24 mouse cellular contexts compared by ENCODE assay signal in genomic region chr2:79457434-79457833, GRCm38 (mm10). TPM values are rescaled to one million over a fixed set of nuclear protein-coding genes. Genes with fewer than 3 reads are reported as not detected.
DNase-seq lines count a peak whose midpoint lies in the region; ATAC-seq lines count a peak whose summit lies in the region.
"Had no signal": no experiment of that assay in that cellular context is flagged by ENCODE, and none has a peak within 500 bp of the region (broad histone marks: within the 10 kb centered on the region; RNA-seq: fewer than 3 reads in every experiment).

No protein-coding gene starts in this region.

- H3K27me3 ChIP-seq in hindbrain, embryonic 10.5 days (ENCODE audit: insufficient read depth, poor library complexity, severe bottlenecking) = peaks cover 97% of the 10 kb centered on the region
- peaks cover 10% of the 10 kb centered on the region for H3K27me3 ChIP-seq in hindbrain, embryonic 16.5 days (replicated peaks; ENCODE audit: control insufficient read depth, insufficient read depth, low read length)
- H3K27me3 ChIP-seq in midbrain, embryonic 15.5 days (replicated peaks) = peaks cover 22% of the 10 kb centered on the region

- H3K4me1 ChIP-seq in hindbrain, embryonic 10.5 days (replicated peaks) = peaks cover 59% of the 10 kb centered on the region
- H3K4me1 ChIP-seq in hindbrain, embryonic 16.5 days (ENCODE audit: control insufficient read depth, insufficient read depth, low read depth, low read length) = peaks cover 16% of the 10 kb centered on the region
- H3K4me1 ChIP-seq in midbrain, embryonic 15.5 days = peaks cover 32% of the 10 kb centered on the region

- H3K4me3 ChIP-seq in hindbrain, embryonic 10.5 days = no peak overlapping the region
- H3K4me3 ChIP-seq in hindbrain, embryonic 16.5 days (ENCODE audit: low read length) = no peak overlapping the region
- H3K4me3 ChIP-seq in midbrain, embryonic 15.5 days = no peak overlapping the region
- H3K4me3 ChIP-seq: myocyte had no signal

- H3K9me3 ChIP-seq in hindbrain, embryonic 10.5 days = no peaks in the 10 kb centered on the region
- H3K9me3 ChIP-seq in hindbrain, embryonic 16.5 days (ENCODE audit: control insufficient read depth, low read length) = no peaks in the 10 kb centered on the region
- no peaks in the 10 kb centered on the region for H3K9me3 ChIP-seq in midbrain, embryonic 15.5 days
- H3K9me3 ChIP-seq: limb, embryonic 10.5 days had no signal

- WGBS in hindbrain, embryonic 10.5 days = 55% methylated on average over 3 of the region's 3 CpGs
- WGBS in hindbrain, embryonic 16.5 days = 55% methylated on average over 3 of the region's 3 CpGs
- 50% methylated on average over 3 of the region's 3 CpGs for WGBS in midbrain, embryonic 15.5 days

- no peaks in the 10 kb centered on the region for H3K36me3 ChIP-seq in hindbrain, embryonic 10.5 days
- H3K36me3 ChIP-seq in hindbrain, embryonic 16.5 days (ENCODE audit: control insufficient read depth, insufficient read depth, low read length) = no peaks in the 10 kb centered on the region
- H3K36me3 ChIP-seq in midbrain, embryonic 15.5 days (replicated peaks) = no peaks in the 10 kb centered on the region
- H3K36me3 ChIP-seq: limb, embryonic 10.5 days had no signal

- H3K9ac ChIP-seq in hindbrain, embryonic 16.5 days (ENCODE audit: low read depth, low read length) = no peak overlapping the region
- H3K9ac ChIP-seq in midbrain, embryonic 15.5 days = no peak overlapping the region
- H3K9ac ChIP-seq: liver, postnatal 0 days had no signal

- H3K4me2 ChIP-seq in hindbrain, embryonic 16.5 days (ENCODE audit: low read length) = no peak overlapping the region
- H3K4me2 ChIP-seq in midbrain, embryonic 15.5 days = peak overlapping the region; percentile 63; the same call in 1 of the 2 replicates

- no peak for ATAC-seq in hindbrain, embryonic 16.5 days
- ATAC-seq in midbrain, embryonic 15.5 days (replicated peaks) = no peak
- ATAC-seq: liver, postnatal 0 days; Patski had no signal

- peak overlapping the region; percentile 79 for H3K27ac ChIP-seq in hindbrain, embryonic 10.5 days
- H3K27ac ChIP-seq in hindbrain, embryonic 16.5 days (ENCODE audit: low read depth, low read length) = no peak overlapping the region
- no peak overlapping the region for H3K27ac ChIP-seq in midbrain, embryonic 15.5 days
- H3K27ac ChIP-seq: limb, embryonic 10.5 days had no signal

- DNase-seq in cerebellum, adult 11-12 months = peak; percentile 59
- DNase-seq in cerebellum, adult 11 months = no peak
- no peak for DNase-seq in hindbrain, embryonic 10.5 days (ENCODE audit: low spot score)
- peak; percentile 2 for DNase-seq in right cerebral cortex, adult 18-20 months
- DNase-seq in right cerebral cortex, postnatal 36 days (ENCODE audit: low spot score in 2 of 2) = no peak
- DNase-seq in gastrocnemius, adult 8-10 months (ENCODE audit: low spot score in 2 of 2) = no peak
- DNase-seq: adrenal gland, postnatal 10 days; heart, postnatal 10 days; kidney, adult 18-20 months; liver, postnatal 0 days; lung, postnatal 10 days had no signal

RNA-seq across cellular contexts. Expression of gene Cerkl, which starts 0.8 kb away (rescaled TPM):
- polyA plus RNA-seq in hindbrain, embryonic 10.5 days (2016; fragmentation: Nextera tagmentation; extraction: Ambion mirVana) = 1.8 and 6.6 TPM in 2 replicates
- polyA plus RNA-seq in hindbrain, embryonic 16.5 days (2015; fragmentation: Nextera tagmentation; extraction: Ambion mirVana) = 2.1 and 2.6 TPM in 2 replicates
- polyA plus RNA-seq in midbrain, embryonic 15.5 days (2015; fragmentation: Nextera tagmentation; extraction: Ambion mirVana) = 0.80 and 1.1 TPM in 2 replicates
- under 1 TPM; 0.19 to 0.82 (median 0.57) TPM for total RNA-seq in gastrocnemius, adult 8-10 months (2022)
- polyA plus RNA-seq: myocyte, Patski had no signal

RNA-seq across cellular contexts. Expression of gene Neurod1, which starts 0.9 kb away (rescaled TPM):
- polyA plus RNA-seq in hindbrain, embryonic 10.5 days (2016; fragmentation: Nextera tagmentation; extraction: Ambion mirVana) = 20.9 and 52.9 TPM in 2 replicates
- polyA plus RNA-seq in hindbrain, embryonic 16.5 days (2015; fragmentation: Nextera tagmentation; extraction: Ambion mirVana) = 42.8 and 49.2 TPM in 2 replicates
- polyA plus RNA-seq in midbrain, embryonic 15.5 days (2015; fragmentation: Nextera tagmentation; extraction: Ambion mirVana) = 21.0 and 21.4 TPM in 2 replicates
- total RNA-seq in gastrocnemius, adult 8-10 months (2022) = not detected
- total RNA-seq: gastrocnemius, adult 18-20 months; heart, postnatal 10 days; liver, adult 2 months; megakaryocyte, adult 5-6 weeks; neutrophil, adult 5-6 weeks had no signal
- polyA plus RNA-seq: gonadal fat pad, adult 2 months; heart, embryonic 11.5 days; limb, embryonic 10.5 days; liver, adult 2 months; liver, postnatal 0 days; myocyte; Patski; thymus, postnatal 0 days; urinary bladder, adult 2 months had no signal

Comparison
In these comparisons a context has a peak if more than half of its experiments do, and no peak if none do; other contexts are left out.
1. DNase-seq: peak in cerebellum, adult 11-12 months (single experiment) and right cerebral cortex, adult 18-20 months (single experiment); none in cerebellum, adult 11 months (single experiment), hindbrain, embryonic 10.5 days (single experiment), right cerebral cortex, postnatal 36 days (0 of 2) and gastrocnemius, adult 8-10 months (0 of 2).